Mouse (Mus musculus): ENCODE data around the gene Mbd3. TPM values are rescaled to one million over a fixed set of nuclear protein-coding genes. Genes with fewer than 3 reads are reported as not detected.

The Mbd3 gene
- polyA plus RNA-seq, 1 experiment, result 119 TPM

Other genes with a start within 250 kb of the Mbd3 start
- gene Cirbp, start 233.6 kb downstream of the Mbd3 start, polyA plus RNA-seq (2012; rRNA removed), result 249 and 276 TPM in 2 replicates
- gene 1600002K03Rik, start 226.6 kb downstream of the Mbd3 start, polyA plus RNA-seq (2012; rRNA removed), result 18.4 and 21.5 TPM in 2 replicates
- 3.0 and 3.3 TPM in 2 replicates for gene Efna2, start 220.1 kb downstream of the Mbd3 start, polyA plus RNA-seq (2012; rRNA removed)
- gene Mum1, start 173.1 kb downstream of the Mbd3 start, polyA plus RNA-seq (2012; rRNA removed), result 36.1 and 37.8 TPM in 2 replicates
- gene Ndufs7, start 150.4 kb downstream of the Mbd3 start, polyA plus RNA-seq (2012; rRNA removed), result 294 and 337 TPM in 2 replicates
- 17.4 and 19.0 TPM in 2 replicates for gene Gamt, start 138.5 kb downstream of the Mbd3 start, polyA plus RNA-seq (2012; rRNA removed)
- 68.2 and 82.3 TPM in 2 replicates for gene Dazap1, start 138.1 kb downstream of the Mbd3 start, polyA plus RNA-seq (2012; rRNA removed)
- gene Rps15, start 107.1 kb downstream of the Mbd3 start, polyA plus RNA-seq (2012; rRNA removed), result 3,215 and 3,453 TPM in 2 replicates
- 0.76 and 1.4 TPM in 2 replicates for gene Apc2, start 103.6 kb downstream of the Mbd3 start, polyA plus RNA-seq (2012; rRNA removed)
- 41.8 and 45.6 TPM in 2 replicates for gene 2310011J03Rik, start 79.0 kb downstream of the Mbd3 start, polyA plus RNA-seq (2012; rRNA removed)
- 9.5 and 9.9 TPM in 2 replicates for gene Pcsk4, start 70.1 kb downstream of the Mbd3 start, polyA plus RNA-seq (2012; rRNA removed)
- gene Reep6, start 69.6 kb downstream of the Mbd3 start, polyA plus RNA-seq (2012; rRNA removed), result 7.7 and 18.0 TPM in 2 replicates
- 57.9 and 65.7 TPM in 2 replicates for gene Adamtsl5, start 51.1 kb downstream of the Mbd3 start, polyA plus RNA-seq (2012; rRNA removed)
- 4.5 and 6.4 TPM in 2 replicates for gene Plk5, start 43.1 kb downstream of the Mbd3 start, polyA plus RNA-seq (2012; rRNA removed)
- 11.2 and 11.5 TPM in 2 replicates for gene Mex3d, start 11.9 kb downstream of the Mbd3 start, polyA plus RNA-seq (2012; rRNA removed)
- 883 and 983 TPM in 2 replicates for gene Uqcr11, start 7.3 kb upstream of the Mbd3 start, polyA plus RNA-seq (2012; rRNA removed)
- 29.7 and 35.4 TPM in 2 replicates for gene Tcf3, start 34.1 kb upstream of the Mbd3 start, polyA plus RNA-seq (2012; rRNA removed)
- not detected in 2 replicates for gene Onecut3, start 95.3 kb upstream of the Mbd3 start, polyA plus RNA-seq (2012; rRNA removed)
- gene Atp8b3, start 139.6 kb upstream of the Mbd3 start, polyA plus RNA-seq (2012; rRNA removed), result 0.03 TPM in 1 of 2 replicates, not detected in the other
- 21.2 and 26.6 TPM in 2 replicates for gene Rexo1, start 162.0 kb upstream of the Mbd3 start, polyA plus RNA-seq (2012; rRNA removed)
- 11.5 and 11.8 TPM in 2 replicates for gene Klf16, start 177.8 kb upstream of the Mbd3 start, polyA plus RNA-seq (2012; rRNA removed)
- 66.0 and 67.1 TPM in 2 replicates for gene Abhd17a, start 190.8 kb upstream of the Mbd3 start, polyA plus RNA-seq (2012; rRNA removed)
- 40.3 and 46.2 TPM in 2 replicates for gene Scamp4, start 203.3 kb upstream of the Mbd3 start, polyA plus RNA-seq (2012; rRNA removed)
- 3.8 and 4.3 TPM in 2 replicates for gene Adat3, start 203.3 kb upstream of the Mbd3 start, polyA plus RNA-seq (2012; rRNA removed)
- gene Gm49322, start 206.5 kb upstream of the Mbd3 start, polyA plus RNA-seq (2012; rRNA removed), result 1.3 and 1.6 TPM in 2 replicates
- 153 and 158 TPM in 2 replicates for gene Csnk1g2, start 223.3 kb upstream of the Mbd3 start, polyA plus RNA-seq (2012; rRNA removed)

All from urinary bladder, adult 2 months (tissue).